Mouse (Mus musculus): ENCODE measurements at regions not wholly inside any gene's neighbourhood (a gene's known extent, or its start where the extent isn't known, plus 50 kb on each side); places are given as distances from the start of the nearest gene placed in this dataset.
"Not testable (repeated sequence)": the region's sequence is repeated elsewhere in the genome, so short reads cannot be mapped to it uniquely, and the experiment has no call there.

DNA sequence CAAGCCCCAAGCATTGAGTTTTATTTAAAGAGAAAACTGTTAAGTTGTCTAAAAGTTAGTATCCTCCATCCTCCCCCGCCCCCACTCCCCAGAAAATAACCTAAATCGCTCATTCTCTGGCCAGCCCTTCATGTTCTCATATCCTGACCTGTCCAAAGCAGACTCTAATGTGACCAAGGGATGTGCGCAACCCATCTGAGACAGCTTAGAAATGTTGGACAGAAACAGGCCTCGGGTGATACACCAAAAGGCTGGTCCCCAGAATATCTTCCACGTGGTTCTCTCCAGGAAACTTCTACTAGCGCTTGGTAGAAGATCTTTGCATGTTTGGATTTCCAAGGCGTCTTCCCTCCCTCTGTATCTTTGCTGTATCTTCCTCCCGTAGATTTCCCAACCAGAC lies 482.8 kb downstream of the Tns1 start:
- DNase-seq = no peak

DNA sequence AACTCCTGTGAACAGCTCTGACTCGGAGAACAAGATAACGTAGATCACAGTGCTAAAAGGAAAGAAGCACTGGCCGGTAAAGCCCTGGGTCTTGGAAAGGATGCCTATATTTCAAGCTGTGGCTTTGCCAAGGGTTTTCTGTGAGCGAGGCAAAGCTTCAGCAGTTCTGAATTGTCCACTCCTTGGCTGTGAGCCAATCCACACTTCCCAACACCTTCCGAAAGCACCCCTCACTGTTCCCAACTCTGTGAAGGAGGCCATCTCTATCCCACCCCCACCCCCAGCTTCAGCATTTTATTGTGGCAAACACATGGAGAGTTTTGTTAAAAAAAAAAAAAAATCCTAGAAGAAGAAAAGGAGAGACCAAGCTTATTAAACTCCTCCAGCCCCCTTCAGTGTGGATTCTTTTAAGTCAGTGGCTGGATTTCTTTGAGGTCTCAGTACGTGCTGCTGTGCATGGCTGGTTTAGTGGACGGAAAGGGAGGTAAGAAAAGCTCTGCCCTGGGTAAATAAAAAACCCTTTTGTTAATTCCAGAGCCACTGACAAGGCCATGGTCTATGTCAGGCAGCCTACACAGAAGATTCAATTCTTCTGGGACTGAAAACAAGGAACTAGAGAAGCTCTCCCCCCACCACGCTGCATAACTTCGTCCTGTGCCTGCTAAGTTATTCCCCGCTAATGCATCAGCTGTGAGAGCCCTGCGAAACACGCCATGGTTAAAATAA lies 483.4 kb downstream of the Tns1 start:
- no peak for DNase-seq

DNA sequence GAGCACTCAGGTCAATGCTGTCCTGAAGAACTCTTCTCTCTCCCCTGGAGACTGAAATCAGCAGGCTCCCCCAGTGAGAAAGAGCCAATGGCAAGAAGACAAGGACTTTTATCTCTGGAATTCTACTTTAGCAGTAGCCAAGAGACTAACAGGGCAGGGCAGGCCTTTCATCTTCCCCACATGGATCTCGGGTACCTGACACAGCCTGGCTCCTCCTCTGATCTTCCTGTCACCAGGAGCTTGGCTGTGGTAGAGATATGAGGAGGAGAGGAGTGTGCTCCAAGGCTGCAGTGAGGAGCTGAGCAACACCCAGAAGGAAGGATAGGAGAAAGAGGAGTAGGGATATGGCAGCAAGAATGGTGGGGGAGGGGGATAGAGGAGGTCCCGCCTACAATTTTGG lies 488.5 kb downstream of the Tns1 start:
- no peak for DNase-seq

DNA sequence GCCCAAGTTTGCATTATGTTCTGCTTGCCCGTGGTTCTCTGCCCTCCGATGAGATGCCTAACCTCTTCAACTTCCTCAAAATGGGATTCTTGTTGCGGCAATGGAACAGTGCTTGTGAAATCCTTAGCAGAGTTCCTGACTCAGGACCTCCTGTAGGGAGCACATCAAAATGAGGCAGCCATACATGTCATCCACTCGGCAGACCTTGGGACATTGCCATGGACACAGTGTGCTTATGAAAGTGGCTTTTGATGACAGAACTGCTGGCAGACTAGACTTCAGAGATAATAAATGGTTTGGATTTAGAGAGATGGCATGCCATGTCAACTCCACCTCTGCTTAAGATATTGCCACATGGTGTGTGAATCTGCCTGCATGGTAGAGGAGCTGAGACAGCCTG lies 489.4 kb downstream of the Tns1 start:
- no peak for DNase-seq

DNA sequence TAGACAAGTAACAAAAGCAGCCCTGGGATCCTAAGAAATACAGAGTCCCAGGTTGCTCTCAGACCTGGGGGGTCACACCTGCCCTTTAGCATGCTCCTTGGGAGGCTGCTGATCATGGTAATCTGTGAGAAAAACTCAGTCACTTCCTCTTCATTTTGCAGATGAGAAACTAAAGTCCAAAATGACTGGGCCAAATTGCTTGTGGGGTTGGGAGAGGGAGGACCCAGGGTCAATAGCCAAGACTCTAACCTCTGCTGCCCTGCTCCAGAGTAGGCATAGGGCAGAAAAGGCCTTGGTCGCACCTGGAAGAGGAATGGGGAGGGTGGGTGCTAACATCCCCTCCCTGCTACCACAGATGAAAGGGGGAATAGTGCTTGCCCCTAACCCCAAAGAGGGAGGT lies 491.2 kb downstream of the Tns1 start:
- no peak for DNase-seq

DNA sequence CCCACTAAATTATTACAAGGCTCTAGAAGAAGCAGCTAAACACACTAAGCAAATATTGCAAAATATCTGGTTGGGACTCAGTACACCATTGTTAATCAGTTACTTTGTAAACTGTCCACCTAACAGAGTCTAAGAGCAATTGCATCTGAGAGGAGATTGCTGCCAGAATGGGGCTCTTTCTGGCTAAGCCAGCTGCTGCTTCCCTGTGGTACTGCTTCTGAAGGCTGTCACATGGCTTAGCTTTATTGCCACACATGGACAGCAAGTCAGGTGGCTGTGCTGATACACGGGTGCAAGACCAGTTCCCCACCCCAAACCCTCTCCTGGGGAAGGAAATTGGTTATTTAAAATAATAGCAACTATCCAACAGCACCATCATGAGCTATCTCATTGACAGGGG lies 493.9 kb downstream of the Tns1 start:
- no peak for DNase-seq

DNA sequence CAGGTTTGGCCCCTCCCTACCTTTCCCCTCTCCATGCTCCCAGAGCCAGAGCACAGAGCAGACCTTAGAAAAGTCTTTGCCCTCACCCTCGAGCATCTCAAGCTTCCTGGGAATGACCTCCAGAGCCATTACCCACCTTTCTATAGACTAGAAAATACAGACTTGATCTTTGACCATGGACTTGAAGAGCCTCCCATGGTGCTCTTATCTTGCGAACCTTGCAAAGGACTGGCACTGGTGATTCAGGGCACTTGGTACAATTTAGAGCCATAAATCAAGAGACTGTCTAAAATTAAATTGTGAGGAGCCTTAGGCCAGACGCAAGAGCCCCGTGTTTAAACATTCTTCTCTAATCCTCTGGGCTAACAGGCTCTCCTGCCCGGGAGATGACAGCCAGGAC lies 498.9 kb downstream of the Tns1 start:
- no peak for DNase-seq

DNA sequence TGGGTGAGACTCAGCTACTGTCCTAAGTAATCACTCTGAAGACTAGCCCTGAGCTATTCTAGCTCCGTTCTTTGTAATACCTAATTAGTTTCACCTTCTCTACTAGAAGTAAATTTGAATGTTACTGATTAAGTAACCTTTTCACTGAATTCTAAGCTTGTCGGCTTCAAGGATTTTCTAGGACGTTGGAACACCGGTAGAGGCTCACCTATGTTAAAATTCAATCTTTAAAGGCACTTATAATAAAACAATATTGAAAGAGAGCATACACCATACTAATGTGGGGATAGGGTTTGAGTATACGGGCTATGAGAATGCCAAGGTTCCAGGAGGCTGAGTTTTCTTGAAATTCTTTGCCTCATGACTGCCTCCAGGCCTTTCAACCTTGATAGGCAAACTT lies 503.1 kb downstream of the Tns1 start:
- DNase-seq = not testable (repeated sequence)

DNA sequence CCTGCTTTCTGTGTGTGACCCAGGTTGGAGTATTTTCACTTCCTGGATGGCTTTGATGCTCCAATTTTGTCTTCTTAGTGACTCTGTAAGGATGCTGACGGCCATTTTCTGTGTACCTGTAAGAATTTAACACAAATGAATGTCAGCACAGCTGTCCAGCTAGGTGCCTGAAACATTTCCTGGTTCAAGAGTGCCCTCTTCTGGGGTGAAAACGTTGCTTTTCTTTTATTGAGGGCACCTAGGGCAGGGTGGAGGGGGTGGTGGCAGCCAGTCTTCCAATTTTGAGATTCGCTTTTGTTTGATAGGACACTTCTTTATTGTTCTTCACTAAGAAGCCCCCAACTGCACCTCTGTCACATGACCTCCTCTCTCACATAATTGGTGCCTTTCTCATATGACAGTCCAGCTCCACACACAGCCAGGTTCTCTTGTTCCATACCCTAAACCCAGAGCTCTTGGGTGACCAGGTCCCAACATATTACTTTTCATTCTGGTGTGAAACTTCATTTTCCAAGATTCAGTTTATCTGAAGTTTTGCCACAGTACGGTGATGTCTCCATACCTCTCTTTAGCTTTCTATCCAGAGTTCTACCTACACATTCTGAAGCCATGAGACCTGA lies 505.6 kb downstream of the Tns1 start:
- DNase-seq = no peak

DNA sequence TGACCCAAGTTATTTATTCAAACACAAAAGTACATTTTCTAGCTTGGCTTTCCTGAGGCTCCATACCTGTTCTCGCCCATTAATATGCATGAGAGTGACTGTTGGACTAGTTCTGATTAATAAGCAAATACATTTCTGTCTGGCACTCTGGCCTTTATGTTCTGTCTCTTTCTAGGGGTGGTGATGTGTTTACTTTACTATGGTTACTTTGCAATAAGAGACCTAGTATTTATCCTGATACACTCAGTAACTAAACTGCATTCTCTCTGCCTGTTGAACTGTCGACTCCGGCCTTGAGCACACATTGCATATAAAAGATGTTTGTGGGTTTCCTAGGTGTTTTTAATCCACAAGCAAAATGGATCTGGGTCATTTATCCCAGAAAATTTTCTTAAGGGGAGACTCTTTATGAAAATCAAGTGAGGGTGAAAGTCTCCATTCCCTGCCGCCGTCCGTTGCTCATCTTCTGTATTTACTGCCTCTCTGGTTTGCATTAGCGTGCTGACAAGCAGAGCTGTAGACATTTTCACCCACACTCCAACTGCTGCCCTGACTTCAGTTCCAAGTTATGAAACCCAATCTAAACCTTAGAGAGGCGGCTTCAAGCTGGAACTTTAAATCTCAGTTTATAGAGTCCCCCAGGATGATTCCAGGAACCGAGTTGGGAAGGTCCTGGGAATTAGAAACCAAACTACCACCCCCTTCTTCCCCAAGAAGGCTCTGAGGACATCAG lies 530.4 kb downstream of the Tns1 start:
- no peak for DNase-seq

DNA sequence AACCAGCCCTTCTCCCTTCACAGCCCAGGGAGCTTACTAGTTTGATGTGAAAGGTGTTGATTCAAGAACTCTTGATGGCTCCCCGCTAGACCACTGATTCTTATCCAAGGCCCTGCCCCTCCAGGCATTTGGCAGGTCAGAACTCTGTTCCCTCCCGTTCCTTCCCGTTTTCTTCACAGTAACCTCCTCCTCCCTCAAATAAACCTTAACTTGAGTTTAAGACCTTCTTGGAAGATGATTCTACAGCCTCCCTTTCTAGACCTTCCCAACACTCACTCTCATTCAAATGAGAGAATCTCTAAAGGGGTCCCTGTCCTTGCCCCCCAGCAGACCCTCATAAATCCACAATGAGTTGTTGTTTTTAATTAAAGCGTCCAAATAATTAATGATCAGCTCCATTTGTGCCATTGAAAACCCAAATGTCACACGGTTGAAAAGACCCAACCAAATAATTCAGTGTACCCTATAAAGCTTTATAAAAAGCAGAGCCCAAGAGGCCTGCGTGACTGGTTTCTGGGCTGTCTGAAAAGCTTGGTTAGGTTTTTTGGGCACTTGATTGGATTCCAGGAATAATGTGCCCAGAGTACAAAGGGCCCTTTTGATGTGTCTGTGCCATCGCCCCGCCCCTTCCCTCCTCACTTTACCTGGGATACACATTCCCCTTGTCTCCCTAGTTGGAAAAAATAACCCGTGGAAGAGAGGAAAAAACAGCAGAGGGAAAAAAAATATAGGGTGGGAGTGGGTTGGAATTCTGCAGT lies 532.7 kb downstream of the Tns1 start:
- no peak for DNase-seq

DNA sequence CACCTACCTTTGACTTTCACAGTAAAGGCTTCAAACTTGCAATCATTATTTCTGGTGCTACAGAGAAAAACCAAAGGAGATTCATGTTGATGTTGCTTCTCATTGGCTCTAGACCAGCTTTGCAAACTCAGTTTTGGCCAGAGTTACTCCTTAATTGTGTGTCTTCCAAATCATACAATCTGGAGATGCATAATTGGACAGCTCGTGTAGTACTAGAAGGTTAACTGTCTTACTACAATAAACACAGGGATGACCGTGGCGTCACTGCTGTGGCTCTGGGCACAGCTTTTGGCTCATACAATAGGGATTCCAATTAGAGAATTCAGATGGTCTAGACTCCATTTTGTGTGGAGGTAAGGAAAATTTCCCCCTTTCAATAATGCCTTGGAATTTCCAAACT lies 544.6 kb downstream of the Tns1 start:
- no peak for DNase-seq

DNA sequence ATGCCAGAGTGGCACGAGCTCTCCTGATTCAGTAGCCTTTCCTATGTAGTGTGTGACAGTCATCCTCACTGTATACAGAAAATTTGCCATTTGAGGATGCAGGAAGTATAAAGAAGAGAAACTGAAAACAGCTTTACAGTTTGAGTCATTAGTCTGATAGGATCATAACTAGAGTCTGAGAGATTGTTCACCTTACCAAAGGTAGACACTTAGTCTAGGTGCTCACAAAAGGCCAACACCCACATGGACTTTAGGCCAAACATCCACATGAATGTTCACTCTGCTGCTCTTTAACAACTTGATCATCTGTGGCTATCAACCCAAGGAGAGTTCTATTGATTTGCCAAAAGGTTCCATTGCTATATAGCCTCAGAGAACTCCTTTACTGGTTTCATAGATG lies 547.2 kb downstream of the Tns1 start:
- DNase-seq = no peak

DNA sequence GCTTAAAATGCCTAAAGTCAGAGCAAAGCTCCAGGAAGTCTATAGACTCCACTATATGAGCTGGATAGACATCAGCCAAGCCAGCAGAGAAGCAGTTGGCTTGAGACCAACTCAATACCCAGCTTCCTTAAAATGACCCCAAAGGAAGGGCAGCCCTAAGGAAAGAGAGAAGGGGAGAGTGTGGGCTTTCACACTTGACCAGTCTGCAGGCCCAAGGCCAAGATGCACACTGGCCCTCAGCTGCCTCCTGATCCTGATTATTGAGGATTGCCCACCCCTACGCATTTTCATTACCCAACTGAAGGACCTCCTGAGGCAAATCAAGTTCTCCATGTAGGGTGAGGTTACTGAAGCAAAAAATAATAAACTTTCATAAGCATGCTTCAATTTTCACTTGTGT lies 548.6 kb downstream of the Tns1 start:
- DNase-seq = no peak

DNA sequence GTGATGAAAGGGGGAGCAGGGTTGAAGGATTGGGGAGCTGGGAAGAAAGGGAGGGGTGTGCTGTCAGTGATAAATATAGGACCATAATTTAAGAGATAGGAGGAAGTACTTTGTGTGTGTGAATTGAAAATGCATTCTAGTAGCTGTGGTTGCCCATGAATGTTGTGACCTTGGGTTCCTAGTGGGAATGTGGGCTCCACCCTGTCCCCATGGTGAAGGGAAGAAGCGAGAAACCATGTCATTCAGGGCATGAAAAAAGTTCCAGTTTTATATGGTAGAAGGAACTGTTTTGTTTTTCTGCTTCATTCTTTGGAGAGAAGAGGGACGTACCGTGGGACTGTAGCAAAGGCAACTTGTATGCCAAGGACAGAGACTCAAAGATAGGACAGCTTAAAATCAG lies 553.3 kb downstream of the Tns1 start:
- no peak for DNase-seq

DNA sequence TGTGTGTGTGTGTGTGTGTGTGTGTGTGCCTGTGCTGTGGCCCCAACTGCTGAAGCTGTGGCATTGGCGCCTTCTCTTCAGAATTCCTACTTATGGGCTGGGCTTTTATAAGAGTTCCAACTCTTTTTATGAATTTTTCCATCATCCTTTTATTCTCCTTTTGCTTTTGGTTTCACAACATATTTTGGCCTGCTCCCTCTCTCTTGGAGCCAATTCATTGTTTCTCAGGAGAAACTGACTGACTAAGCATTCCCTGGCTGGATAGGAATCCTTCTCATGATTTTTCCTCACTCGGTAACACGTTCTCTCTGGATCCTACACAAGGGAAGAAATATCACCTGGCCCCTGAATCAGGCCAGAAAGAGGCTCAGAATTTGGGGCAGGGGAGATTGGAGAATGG lies 551.1 kb upstream of the Tnp1 start:
- no peak for DNase-seq

DNA sequence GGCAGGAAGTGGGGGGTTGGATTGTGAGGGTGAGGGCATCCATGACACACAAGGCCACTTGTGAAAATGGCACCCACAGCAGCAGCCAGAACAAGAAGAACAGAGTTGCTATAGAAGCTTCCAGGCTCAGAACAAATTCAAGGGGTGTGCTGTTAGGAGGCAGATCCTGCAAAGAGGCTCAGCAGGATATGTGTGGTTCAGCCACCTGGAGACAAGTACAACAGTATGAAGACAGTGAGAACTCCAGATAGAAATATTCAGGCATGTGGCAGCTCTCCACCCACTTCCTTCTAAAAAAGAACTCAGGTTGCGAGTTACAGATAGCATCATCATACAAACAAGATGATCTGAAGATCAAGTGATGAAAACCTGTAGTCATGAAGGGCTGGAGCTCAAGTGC lies 544.9 kb upstream of the Tnp1 start:
- DNase-seq = no peak

DNA sequence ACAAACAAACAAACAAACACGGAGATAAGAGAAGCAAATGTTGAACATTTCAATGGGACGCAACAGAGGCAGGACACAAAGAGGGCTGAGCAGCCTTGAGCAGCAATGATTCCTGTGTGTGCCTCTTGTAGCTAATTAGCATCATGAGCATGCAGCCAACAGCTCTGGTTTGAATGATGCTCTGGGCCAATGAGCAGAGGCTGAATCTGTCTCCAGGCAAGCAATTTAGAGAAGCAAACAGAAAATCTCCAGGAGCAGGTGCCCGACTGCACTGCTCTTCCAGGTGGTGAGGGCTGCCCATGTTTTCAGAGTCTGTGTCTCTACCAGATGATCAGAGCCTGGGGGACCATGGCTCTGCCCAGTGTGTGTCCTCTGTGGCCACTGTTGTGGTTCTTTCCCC lies 532.2 kb upstream of the Tnp1 start:
- DNase-seq = no peak

DNA sequence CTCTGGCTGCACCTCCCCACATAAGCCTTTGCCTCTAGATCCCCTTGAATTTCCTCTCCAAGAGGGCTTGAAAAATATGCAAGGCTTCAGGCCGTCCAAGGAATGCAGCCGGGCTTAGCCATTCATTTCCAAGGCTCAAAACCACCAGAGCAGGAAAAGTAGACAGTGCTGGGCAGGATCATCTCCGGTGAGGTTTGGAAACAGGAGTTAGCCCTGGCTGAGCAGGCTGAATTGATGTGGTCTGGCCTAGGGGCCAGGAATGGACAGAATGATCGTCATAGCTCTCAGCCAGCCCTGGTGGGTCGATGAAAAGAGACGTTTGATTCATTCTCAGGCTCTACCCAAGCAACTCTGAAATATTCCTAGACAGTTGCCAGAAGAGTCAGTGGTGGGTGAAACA lies 529.7 kb upstream of the Tnp1 start:
- DNase-seq = no peak

DNA sequence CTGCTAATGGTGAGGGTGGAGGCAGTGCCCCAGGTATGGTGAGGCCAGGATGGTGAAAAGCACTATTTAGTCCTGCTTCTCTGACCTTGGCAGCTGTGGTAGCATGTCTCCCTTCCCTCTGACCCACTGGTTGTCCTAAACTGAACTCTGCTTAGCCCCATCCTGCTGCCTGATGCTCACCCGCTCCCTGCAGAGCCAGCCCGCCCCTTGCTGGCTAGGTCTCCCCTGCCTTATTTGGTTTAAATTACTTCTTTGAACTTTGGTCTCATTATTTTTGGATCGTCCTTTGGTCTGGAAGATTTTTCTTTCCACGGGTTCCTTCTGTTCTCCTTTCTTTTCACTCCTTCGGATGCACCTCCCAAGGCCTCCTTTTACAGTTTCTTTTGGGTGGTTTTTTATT lies 525.7 kb upstream of the Tnp1 start:
- DNase-seq = no peak

DNA sequence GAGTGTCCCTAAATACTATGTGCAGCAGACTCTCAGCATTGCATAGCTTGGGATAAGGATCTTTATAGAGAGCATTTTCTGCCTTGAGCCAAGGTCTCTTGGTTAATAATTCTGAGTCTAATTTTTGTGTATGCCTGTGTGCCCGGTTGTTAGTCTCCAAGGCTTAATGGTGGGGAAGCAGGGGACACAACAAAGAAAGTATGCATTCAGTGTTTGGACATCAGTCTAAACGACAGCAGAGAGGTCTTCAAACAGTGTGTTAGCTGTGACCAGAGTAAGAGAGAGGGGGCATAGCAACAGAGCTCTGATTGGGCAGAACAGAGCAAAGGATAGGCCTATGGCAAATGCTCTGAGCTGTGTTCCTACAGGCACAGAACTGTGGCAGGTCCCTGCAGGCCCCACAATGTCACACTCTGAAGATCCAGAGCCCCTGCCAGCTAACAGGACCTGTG lies 522.7 kb upstream of the Tnp1 start:
- no peak for DNase-seq

DNA sequence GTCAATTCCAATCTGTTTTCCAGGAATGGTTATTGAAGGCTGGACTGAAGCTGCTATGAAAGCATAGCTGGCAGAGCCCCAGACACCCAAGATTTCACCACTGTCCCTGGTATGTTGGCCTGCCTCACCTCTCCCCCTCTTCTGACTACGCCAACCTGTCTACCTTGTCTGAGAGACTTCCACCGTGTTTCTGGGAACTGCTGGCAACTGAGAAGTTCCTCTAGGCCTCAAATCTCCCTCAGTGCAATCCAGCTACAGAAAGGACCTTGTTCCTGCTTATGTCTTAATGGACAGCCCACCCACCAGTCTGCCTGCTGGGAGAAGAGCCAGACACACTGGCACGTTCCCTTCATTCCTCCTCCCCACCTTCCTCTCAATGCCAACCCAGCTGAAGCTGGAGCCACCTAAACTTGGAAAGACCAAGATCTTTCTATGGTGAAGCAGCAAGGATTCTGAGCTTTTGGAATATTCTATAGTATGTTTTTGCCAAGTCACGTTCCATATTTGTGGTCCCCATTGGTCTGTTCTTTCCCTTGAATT lies 520.1 kb upstream of the Tnp1 start:
- DNase-seq = no peak

DNA sequence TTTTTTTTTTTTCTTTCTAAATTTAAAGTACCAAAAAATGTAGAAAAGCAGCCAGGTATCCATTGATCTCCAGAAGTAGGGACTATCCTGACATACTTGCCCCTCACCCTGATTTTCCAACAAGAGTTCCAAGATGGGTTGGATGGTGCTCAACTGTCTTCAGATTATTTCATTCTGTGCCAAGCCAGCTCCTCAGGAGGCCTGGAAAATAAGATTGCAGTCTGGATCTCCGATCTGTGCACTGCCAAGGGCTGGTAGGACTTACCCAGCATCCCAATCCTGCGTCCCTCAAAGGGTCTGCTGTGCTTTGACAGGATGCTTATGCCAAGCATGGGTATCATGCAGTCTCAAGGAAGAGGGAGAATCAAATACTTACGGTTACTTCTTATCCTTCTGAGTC lies 517.8 kb upstream of the Tnp1 start:
- DNase-seq = no peak

Measured in thymus, postnatal 14 days (tissue).